Mouse (Mus musculus) hematopoietic multipotent progenitor cell, adult 10-12 weeks (in vitro differentiated cells): ENCODE measurements around the gene Fgf16. TPM values are rescaled to one million over a fixed set of nuclear protein-coding genes. Genes with fewer than 3 reads are reported as not detected.

Experiments
- polyA plus RNA-seq: library from polyadenylated mRNA; stranded (reverse); fragments of >175 nt; gene quantifications from 2 replicates; pipeline ENCODE4 v1.2.3, GENCODE M21; 2012; ENCODE audit warnings: low replicate concordance

Fgf16 gene
- 0.07 and 0.24 TPM in 2 replicates for polyA plus RNA-seq

DNA sequence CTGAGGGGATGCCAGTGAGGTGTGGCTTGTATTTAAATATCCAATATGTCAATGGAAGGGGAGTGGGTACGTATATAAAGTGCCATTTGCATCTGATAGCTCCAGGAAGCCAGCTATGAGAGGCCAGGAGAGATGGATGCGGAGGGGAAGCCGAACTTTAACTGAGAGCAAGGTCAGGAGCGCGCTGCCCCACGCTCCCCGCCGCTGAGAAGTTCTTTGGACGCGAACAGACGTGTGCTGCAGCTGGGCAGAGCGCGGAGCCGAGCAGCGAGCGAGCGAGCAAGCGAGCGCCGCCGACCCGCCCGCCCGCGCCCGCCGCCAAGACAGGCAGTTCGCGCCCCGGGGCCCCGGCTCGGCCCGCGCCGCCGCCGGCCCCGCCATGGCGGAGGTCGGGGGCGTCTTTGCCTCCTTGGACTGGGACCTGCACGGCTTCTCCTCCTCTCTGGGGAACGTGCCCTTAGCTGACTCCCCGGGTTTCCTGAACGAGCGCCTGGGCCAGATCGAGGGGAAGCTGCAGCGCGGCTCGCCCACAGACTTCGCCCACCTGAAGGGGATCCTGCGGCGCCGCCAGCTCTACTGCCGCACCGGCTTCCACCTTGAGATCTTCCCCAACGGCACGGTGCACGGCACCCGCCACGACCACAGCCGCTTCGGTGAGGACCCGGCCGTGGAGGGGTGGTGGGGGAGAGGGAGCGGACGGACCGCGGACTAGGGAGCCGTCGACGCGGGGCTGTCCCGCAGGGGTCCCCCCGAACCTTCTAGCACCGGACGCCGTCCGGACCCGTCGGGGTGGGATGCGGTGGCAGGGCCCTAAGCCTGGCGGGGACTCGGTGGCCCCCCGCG lies at the start of gene Fgf16:
Gene Fgf16, plus strand, starts transcription at position 118 of the 843 bp plus-strand sequence.

Other genes with a start within 250 kb of the Fgf16 start
- gene Atrx, start 165.1 kb downstream of the Fgf16 start, polyA plus RNA-seq = 19.0 and 38.2 TPM in 2 replicates
- 3.1 and 4.2 TPM in 2 replicates for gene Magt1, start 247.6 kb downstream of the Fgf16 start, polyA plus RNA-seq